Mouse (Mus musculus): ENCODE measurements around the gene Aym1. TPM values are rescaled to one million over a fixed set of nuclear protein-coding genes. Genes with fewer than 3 reads are reported as not detected.
A peak's percentile ranks its signal among the peaks of the same experiment; 100 is the strongest.
"Not testable (repeated sequence)": the region's sequence is repeated elsewhere in the genome, so short reads cannot be mapped to it uniquely, and the experiment has no call there.

Gene Aym1
- polyA plus RNA-seq, 1 experiment from 2014 or later: not detected

- WGBS: 10% methylated on average over 11 of the region's 11 CpGs
- ATAC-seq (ENCODE audit: insufficient read depth): no peak
- peaks cover 46% of the 10 kb centered on the region for H3K27me3 ChIP-seq (ENCODE audit: insufficient read depth, low read length)
- H3K9me3 ChIP-seq (ENCODE audit: low read depth, low read length): no peaks in the 10 kb centered on the region
- no peak for DNase-seq
- no peak for TF ChIP-seq CTCF (IDR thresholded peaks at IDR 0.05; ENCODE audit: low read depth)
- no peak overlapping the region for H3K4me3 ChIP-seq (ENCODE audit: low read depth, low read length)
- no peak overlapping the region for H3K4me2 ChIP-seq
- H3K36me3 ChIP-seq (ENCODE audit: insufficient read depth): no peaks in the 10 kb centered on the region
- H3K4me1 ChIP-seq (ENCODE audit: insufficient read depth): no peaks in the 10 kb centered on the region
- H3K9ac ChIP-seq: no peak overlapping the region
- no peak overlapping the region for H3K27ac ChIP-seq (ENCODE audit: low read depth)
These were observed 11.3 kb upstream of the Aym1 start for GRCm38 (mm10) chr5:113345781-113346180.

DNA sequence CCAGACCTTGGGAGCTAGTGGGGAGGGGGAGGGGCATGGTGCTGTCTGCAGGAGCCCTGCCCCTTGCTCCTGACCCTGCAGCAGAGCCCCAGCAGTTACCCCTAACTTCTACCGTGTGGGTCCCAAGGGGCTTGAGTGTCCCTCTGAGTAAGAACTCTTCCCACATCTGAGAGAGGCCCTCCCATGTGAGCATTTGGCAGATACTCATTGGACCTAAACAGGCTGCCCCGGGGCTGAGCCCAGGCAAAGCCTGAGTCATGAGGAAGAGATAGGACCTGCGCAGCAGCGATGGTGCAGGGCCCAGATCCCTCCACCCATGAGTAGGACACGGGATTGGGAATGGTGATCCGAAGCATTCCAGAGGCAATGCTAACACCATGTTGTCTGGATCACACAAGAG is 10.4 kb upstream of the Aym1 start:
- H3K36me3 ChIP-seq (ENCODE audit: insufficient read depth); H3K4me3 ChIP-seq (ENCODE audit: low read depth, low read length); DNase-seq; H3K27ac ChIP-seq (ENCODE audit: low read depth); ATAC-seq (ENCODE audit: insufficient read depth); H3K9me3 ChIP-seq (ENCODE audit: low read depth, low read length); H3K4me2 ChIP-seq; H3K9ac ChIP-seq; H3K4me1 ChIP-seq (ENCODE audit: insufficient read depth): not testable (repeated sequence)
- WGBS: 42% methylated on average over 6 of the region's 6 CpGs
- peaks cover 46% of the 10 kb centered on the region for H3K27me3 ChIP-seq (ENCODE audit: insufficient read depth, low read length)

DNA sequence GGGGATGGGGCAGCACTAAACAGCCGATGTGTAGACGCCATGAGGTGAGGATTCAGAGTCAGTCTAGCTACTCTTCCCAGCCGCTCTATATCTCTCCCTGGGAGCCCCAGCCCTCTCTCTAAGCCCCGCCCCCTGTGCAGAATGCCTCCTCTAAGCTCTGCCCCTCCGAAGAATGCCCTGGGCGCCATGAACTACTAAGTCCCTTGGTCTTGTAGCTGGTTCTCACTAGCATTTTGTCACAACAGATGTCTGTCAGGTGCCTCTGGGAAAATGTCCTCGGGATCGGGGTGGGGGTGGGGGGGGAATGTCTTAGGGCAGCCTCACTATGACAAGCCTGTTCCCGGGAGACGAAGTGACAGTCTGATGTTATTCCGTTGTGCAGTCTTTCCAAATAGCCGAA is 9.5 kb upstream of the Aym1 start:
- no peak overlapping the region for H3K27ac ChIP-seq (ENCODE audit: low read depth)
- H3K9me3 ChIP-seq (ENCODE audit: low read depth, low read length): no peaks in the 10 kb centered on the region
- H3K4me1 ChIP-seq (ENCODE audit: insufficient read depth): no peaks in the 10 kb centered on the region
- 35% methylated on average over 12 of the region's 12 CpGs for WGBS
- no peak overlapping the region for H3K4me2 ChIP-seq
- H3K4me3 ChIP-seq (ENCODE audit: low read depth, low read length): no peak overlapping the region
- ATAC-seq (ENCODE audit: insufficient read depth) (no peak), DNase-seq (no peak)
- H3K27me3 ChIP-seq (ENCODE audit: insufficient read depth, low read length): peaks cover 46% of the 10 kb centered on the region
- no peak for TF ChIP-seq CTCF (IDR thresholded peaks at IDR 0.05; ENCODE audit: low read depth)
- no peaks in the 10 kb centered on the region for H3K36me3 ChIP-seq (ENCODE audit: insufficient read depth)
- no peak overlapping the region for H3K9ac ChIP-seq

- peaks cover 46% of the 10 kb centered on the region for H3K27me3 ChIP-seq (ENCODE audit: insufficient read depth, low read length)
- WGBS: 20% methylated on average over 13 of the region's 13 CpGs
- no peak for TF ChIP-seq CTCF (IDR thresholded peaks at IDR 0.05; ENCODE audit: low read depth)
- no peak overlapping the region for H3K27ac ChIP-seq (ENCODE audit: low read depth)
- no peak overlapping the region for H3K9ac ChIP-seq
- DNase-seq: no peak
- H3K4me1 ChIP-seq (ENCODE audit: insufficient read depth): no peaks in the 10 kb centered on the region
- H3K36me3 ChIP-seq (ENCODE audit: insufficient read depth): no peaks in the 10 kb centered on the region
- no peak overlapping the region for H3K4me3 ChIP-seq (ENCODE audit: low read depth, low read length)
- H3K9me3 ChIP-seq (ENCODE audit: low read depth, low read length): no peaks in the 10 kb centered on the region
- no peak for ATAC-seq (ENCODE audit: insufficient read depth)
- H3K4me2 ChIP-seq: no peak overlapping the region
These were observed 8.5 kb upstream of the Aym1 start for GRCm38 (mm10) chr5:113348597-113348996.

GRCm38 (mm10) chr5:113349226-113349625 is 7.9 kb upstream of the Aym1 start:
- no peak for ATAC-seq (ENCODE audit: insufficient read depth)
- WGBS: 11% methylated on average over 7 of the region's 7 CpGs
- no peaks in the 10 kb centered on the region for H3K36me3 ChIP-seq (ENCODE audit: insufficient read depth)
- TF ChIP-seq CTCF (IDR thresholded peaks at IDR 0.05; ENCODE audit: low read depth): no peak
- no peak overlapping the region for H3K9ac ChIP-seq
- DNase-seq: no peak
- peaks cover 45% of the 10 kb centered on the region for H3K27me3 ChIP-seq (ENCODE audit: insufficient read depth, low read length)
- H3K4me3 ChIP-seq (ENCODE audit: low read depth, low read length): no peak overlapping the region
- no peak overlapping the region for H3K27ac ChIP-seq (ENCODE audit: low read depth)
- H3K4me1 ChIP-seq (ENCODE audit: insufficient read depth): no peaks in the 10 kb centered on the region
- H3K4me2 ChIP-seq: no peak overlapping the region
- no peaks in the 10 kb centered on the region for H3K9me3 ChIP-seq (ENCODE audit: low read depth, low read length)

- Histone ChIP-seq H3K9ac (no peak overlapping the region), H3K4me3 (ENCODE audit: low read depth, low read length) (no peak overlapping the region), H3K9me3 (ENCODE audit: low read depth, low read length) (no peaks in the 10 kb centered on the region), H3K36me3 (ENCODE audit: insufficient read depth) (no peaks in the 10 kb centered on the region), H3K4me1 (ENCODE audit: insufficient read depth) (no peaks in the 10 kb centered on the region), H3K4me2 (no peak overlapping the region), H3K27me3 (ENCODE audit: insufficient read depth, low read length) (peaks cover 39% of the 10 kb centered on the region), H3K27ac (ENCODE audit: low read depth) (no peak overlapping the region; the same call in 1 of the 2 replicates)
- TF ChIP-seq CTCF (IDR thresholded peaks at IDR 0.05; ENCODE audit: low read depth): no peak
- ATAC-seq (ENCODE audit: insufficient read depth) (no peak), DNase-seq (peak; percentile 31)
- 19% methylated on average over 7 of the region's 7 CpGs for WGBS
These were observed 7.3 kb upstream of the Aym1 start for GRCm38 (mm10) chr5:113349810-113350209.

DNA sequence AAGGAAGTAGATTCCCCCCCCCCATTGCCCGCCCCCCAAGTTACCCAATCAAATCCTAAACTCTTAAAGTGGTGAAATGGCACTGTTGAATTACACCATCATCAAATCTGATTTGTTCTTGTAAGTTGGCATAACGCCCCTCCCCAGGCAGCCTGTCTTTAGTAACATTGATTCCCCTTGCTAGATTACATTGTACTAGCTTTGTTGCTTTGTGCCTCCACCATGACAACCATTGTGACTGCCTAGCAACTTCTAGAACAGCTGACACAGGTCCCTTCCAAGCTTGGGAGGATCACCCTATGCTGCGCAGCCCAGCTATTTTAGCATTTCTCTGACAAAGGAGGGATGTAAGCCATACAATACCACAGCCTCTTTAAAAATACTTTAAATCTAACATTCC is 5.3 kb upstream of the Aym1 start:
- no peak overlapping the region for H3K4me3 ChIP-seq (ENCODE audit: low read depth, low read length)
- no peak overlapping the region for H3K4me2 ChIP-seq
- H3K9ac ChIP-seq: no peak overlapping the region
- H3K9me3 ChIP-seq (ENCODE audit: low read depth, low read length): no peaks in the 10 kb centered on the region
- H3K27ac ChIP-seq (ENCODE audit: low read depth): peak overlapping the region; percentile 69
- DNase-seq: no peak
- WGBS: 89% methylated on average over 3 of the region's 3 CpGs
- no peaks in the 10 kb centered on the region for H3K4me1 ChIP-seq (ENCODE audit: insufficient read depth)
- no peak for TF ChIP-seq CTCF (IDR thresholded peaks at IDR 0.05; ENCODE audit: low read depth)
- ATAC-seq (ENCODE audit: insufficient read depth): no peak
- no peaks in the 10 kb centered on the region for H3K36me3 ChIP-seq (ENCODE audit: insufficient read depth)
- H3K27me3 ChIP-seq (ENCODE audit: insufficient read depth, low read length): peaks cover 22% of the 10 kb centered on the region

- Histone ChIP-seq H3K36me3 (ENCODE audit: insufficient read depth) (no peaks in the 10 kb centered on the region), H3K4me2 (no peak overlapping the region; the same call in 1 of the 2 replicates), H3K27me3 (ENCODE audit: insufficient read depth, low read length) (peaks cover 15% of the 10 kb centered on the region), H3K4me1 (ENCODE audit: insufficient read depth) (no peaks in the 10 kb centered on the region), H3K4me3 (ENCODE audit: low read depth, low read length) (no peak overlapping the region), H3K9ac (no peak overlapping the region), H3K9me3 (ENCODE audit: low read depth, low read length) (no peaks in the 10 kb centered on the region), H3K27ac (ENCODE audit: low read depth) (peak overlapping the region; percentile 69; the same call in 1 of the 2 replicates)
- TF ChIP-seq CTCF (IDR thresholded peaks at IDR 0.05; ENCODE audit: low read depth): no peak
- ATAC-seq (ENCODE audit: insufficient read depth) (peak; percentile 91), DNase-seq (peak; percentile 70)
- 45% methylated on average over 6 of the region's 6 CpGs for WGBS
These were observed 4.5 kb upstream of the Aym1 start for GRCm38 (mm10) chr5:113352636-113353035.

Measured in lung, embryonic 14.5 days (tissue).